10 mouse cellular contexts compared by ENCODE assay signal in genomic region chr11:118326491-118326890, GRCm38 (mm10). TPM values are rescaled to one million over a fixed set of nuclear protein-coding genes. Genes with fewer than 3 reads are reported as not detected.
DNase-seq lines count a peak whose midpoint lies in the region; ATAC-seq and TF ChIP-seq lines count a peak whose summit lies in the region.
"Had no signal": no experiment of that assay in that cellular context is flagged by ENCODE, and none has a peak within 500 bp of the region (broad histone marks: within the 10 kb centered on the region; RNA-seq: fewer than 3 reads in every experiment).

No protein-coding gene starts in this region.

- peaks cover 5% of the 10 kb centered on the region; the same call in 1 of the 2 replicates for H3K9me3 ChIP-seq in forebrain, embryonic 10.5 days
- H3K9me3 ChIP-seq in forebrain, embryonic 11.5 days (ENCODE audit: control insufficient read depth, low read length) = no peaks in the 10 kb centered on the region
- no peaks in the 10 kb centered on the region for H3K9me3 ChIP-seq in megakaryocyte, embryonic 14.5 days
- no peaks in the 10 kb centered on the region for H3K9me3 ChIP-seq in hindbrain, embryonic 16.5 days (ENCODE audit: control insufficient read depth, low read length)

- no peak overlapping the region for H3K9ac ChIP-seq in forebrain, embryonic 11.5 days (ENCODE audit: low read length)
- no peak overlapping the region for H3K9ac ChIP-seq in hindbrain, embryonic 16.5 days (ENCODE audit: low read depth, low read length)
- H3K9ac ChIP-seq: liver, embryonic 14.5 days had no signal

- no peak overlapping the region for H3K4me2 ChIP-seq in forebrain, embryonic 11.5 days (ENCODE audit: low read depth, low read length, severe bottlenecking)
- no peak overlapping the region for H3K4me2 ChIP-seq in hindbrain, embryonic 16.5 days (ENCODE audit: low read length)

- WGBS in forebrain, embryonic 10.5 days = 82% methylated on average over 4 of the region's 4 CpGs
- WGBS in forebrain, embryonic 11.5 days = 85% methylated on average over 4 of the region's 4 CpGs
- 94% methylated on average over 4 of the region's 4 CpGs for WGBS in hindbrain, embryonic 16.5 days
- WGBS in olfactory bulb, adult 2 months = 97% methylated on average over 4 of the region's 4 CpGs
- WGBS in lung, adult 2 months = 90% methylated on average over 4 of the region's 4 CpGs

- DNase-seq in forebrain, embryonic 10.5 days (ENCODE audit: extremely low spot score, low spot score) = no peak
- no peak for DNase-seq in forebrain, embryonic 11.5 days (ENCODE audit: low spot score)
- DNase-seq in lung, adult 2 months = no peak
- DNase-seq in spleen, postnatal 14 days (ENCODE audit: low spot score in 2 of 2) = no peak

- H3K4me3 ChIP-seq in forebrain, embryonic 10.5 days = no peak overlapping the region
- H3K4me3 ChIP-seq in forebrain, embryonic 11.5 days (ENCODE audit: low read depth, low read length) = no peak overlapping the region
- peak overlapping the region; percentile 23 for H3K4me3 ChIP-seq in megakaryocyte, embryonic 14.5 days (replicated peaks)
- H3K4me3 ChIP-seq in hindbrain, embryonic 16.5 days (ENCODE audit: low read length) = no peak overlapping the region
- H3K4me3 ChIP-seq in olfactory bulb, adult 2 months (ENCODE audit: insufficient read depth, low read depth, low read length) = no peak overlapping the region
- no peak overlapping the region for H3K4me3 ChIP-seq in lung, adult 2 months (replicated peaks; ENCODE audit: extremely low read depth, low read depth, low read length)
- H3K4me3 ChIP-seq: heart, adult 2 months had no signal

- H3K4me1 ChIP-seq in forebrain, embryonic 10.5 days = peaks cover 49% of the 10 kb centered on the region
- no peaks in the 10 kb centered on the region; the same call in 1 of the 2 replicates for H3K4me1 ChIP-seq in forebrain, embryonic 11.5 days (replicated peaks; ENCODE audit: control insufficient read depth, insufficient read depth, low read length)
- peaks cover 9% of the 10 kb centered on the region for H3K4me1 ChIP-seq in megakaryocyte, embryonic 14.5 days
- peaks cover 32% of the 10 kb centered on the region for H3K4me1 ChIP-seq in hindbrain, embryonic 16.5 days (ENCODE audit: control insufficient read depth, insufficient read depth, low read depth, low read length)
- peaks cover 54% of the 10 kb centered on the region for H3K4me1 ChIP-seq in olfactory bulb, adult 2 months (ENCODE audit: control insufficient read depth, insufficient read depth, low read length)
- H3K4me1 ChIP-seq in lung, adult 2 months (ENCODE audit: control insufficient read depth, insufficient read depth, low read length) = peaks cover 14% of the 10 kb centered on the region

- no peak for ATAC-seq in forebrain, embryonic 11.5 days (replicated peaks; ENCODE audit: low FRiP score)
- no peak for ATAC-seq in megakaryocyte, adult 5-6 weeks (ENCODE audit: poor library complexity, severe bottlenecking)
- no peak for ATAC-seq in hindbrain, embryonic 16.5 days

- H3K27me3 ChIP-seq in forebrain, embryonic 10.5 days (ENCODE audit: poor library complexity, severe bottlenecking) = no peaks in the 10 kb centered on the region
- no peaks in the 10 kb centered on the region for H3K27me3 ChIP-seq in forebrain, embryonic 11.5 days (ENCODE audit: control insufficient read depth, insufficient read depth, low read length)
- peaks cover 84% of the 10 kb centered on the region for H3K27me3 ChIP-seq in megakaryocyte, embryonic 14.5 days (replicated peaks)
- H3K27me3 ChIP-seq in hindbrain, embryonic 16.5 days (replicated peaks; ENCODE audit: control insufficient read depth, insufficient read depth, low read length) = no peaks in the 10 kb centered on the region

- peaks cover 36% of the 10 kb centered on the region for H3K36me3 ChIP-seq in forebrain, embryonic 10.5 days (replicated peaks)
- H3K36me3 ChIP-seq in forebrain, embryonic 11.5 days (ENCODE audit: control insufficient read depth, insufficient read depth, low read length) = no peaks in the 10 kb centered on the region
- H3K36me3 ChIP-seq in megakaryocyte, embryonic 14.5 days (replicated peaks; ENCODE audit: low read length) = no peaks in the 10 kb centered on the region
- H3K36me3 ChIP-seq in hindbrain, embryonic 16.5 days (ENCODE audit: control insufficient read depth, insufficient read depth, low read length) = no peaks in the 10 kb centered on the region

- TF ChIP-seq POLR2A in olfactory bulb, adult 2 months (IDR thresholded peaks at IDR 0.05; ENCODE audit: insufficient read depth, low read depth, low read length) = no peak
- TF ChIP-seq POLR2A in lung, adult 2 months (IDR thresholded peaks at IDR 0.05; ENCODE audit: borderline replicate concordance, extremely low read depth, low read depth, low read length) = no peak

- peak overlapping the region; percentile 40; the same call in 1 of the 2 replicates for H3K27ac ChIP-seq in forebrain, embryonic 10.5 days
- no peak overlapping the region for H3K27ac ChIP-seq in forebrain, embryonic 11.5 days (ENCODE audit: low read depth, low read length)
- peak overlapping the region; percentile 80 for H3K27ac ChIP-seq in hindbrain, embryonic 16.5 days (ENCODE audit: low read depth, low read length)
- peak overlapping the region; percentile 90 for H3K27ac ChIP-seq in olfactory bulb, adult 2 months (ENCODE audit: insufficient read depth, low read depth, low read length)
- H3K27ac ChIP-seq: liver, embryonic 14.5 days had no signal

- TF ChIP-seq CTCF in olfactory bulb, adult 2 months (IDR thresholded peaks at IDR 0.05; ENCODE audit: insufficient read depth, low read depth, low read length) = no peak
- no peak for TF ChIP-seq CTCF in lung, adult 2 months (IDR thresholded peaks at IDR 0.05; ENCODE audit: insufficient read depth, low read length)

RNA-seq across cellular contexts. Expression of gene Cep295nl, which starts 15.8 kb away (rescaled TPM):
- polyA plus RNA-seq in forebrain, embryonic 10.5 days (2016; fragmentation: Nextera tagmentation; extraction: Ambion mirVana) = 0.16 and 0.26 TPM in 2 replicates
- polyA plus RNA-seq in forebrain, embryonic 11.5 days (2014; fragmentation: Nextera tagmentation; extraction: Ambion mirVana) = 0.44 and 0.60 TPM in 2 replicates
- not detected in 2 replicates for polyA plus RNA-seq in megakaryocyte, embryonic 14.5 days (2012; ENCODE audit: insufficient read depth, low replicate concordance)
- total RNA-seq in megakaryocyte, adult 5-6 weeks (2015) = 0.38 and 0.87 TPM in 2 replicates
- 0.66 and 1.6 TPM in 2 replicates for total RNA-seq in megakaryocyte, adult 5-6 weeks (2017)
- 0.15 and 0.17 TPM in 2 replicates for polyA plus RNA-seq in hindbrain, embryonic 16.5 days (2015; fragmentation: Nextera tagmentation; extraction: Ambion mirVana)
- not detected in 2 replicates for polyA plus RNA-seq in olfactory bulb, adult 2 months (2012; ENCODE audit: insufficient read depth, insufficient read length, low replicate concordance, missing spikeins)
- 0.28 and 0.32 TPM in 2 replicates for polyA plus RNA-seq in lung, adult 2 months (2012; rRNA removed)

RNA-seq across cellular contexts. Expression of gene Timp2, which starts 29.0 kb away (rescaled TPM):
- 31.3 and 35.1 TPM in 2 replicates for polyA plus RNA-seq in forebrain, embryonic 10.5 days (2016; fragmentation: Nextera tagmentation; extraction: Ambion mirVana)
- polyA plus RNA-seq in forebrain, embryonic 11.5 days (2014; fragmentation: Nextera tagmentation; extraction: Ambion mirVana) = 48.0 and 50.8 TPM in 2 replicates
- polyA plus RNA-seq in megakaryocyte, embryonic 14.5 days (2012; ENCODE audit: insufficient read depth, low replicate concordance) = 8.4 and 8.9 TPM in 2 replicates
- 39.0 and 39.4 TPM in 2 replicates for total RNA-seq in megakaryocyte, adult 5-6 weeks (2015)
- 26.4 and 49.5 TPM in 2 replicates for total RNA-seq in megakaryocyte, adult 5-6 weeks (2017)
- 95.2 and 97.8 TPM in 2 replicates for polyA plus RNA-seq in hindbrain, embryonic 16.5 days (2015; fragmentation: Nextera tagmentation; extraction: Ambion mirVana)
- 247 and 441 TPM in 2 replicates for polyA plus RNA-seq in olfactory bulb, adult 2 months (2012; ENCODE audit: insufficient read depth, insufficient read length, low replicate concordance, missing spikeins)
- 353 and 397 TPM in 2 replicates for polyA plus RNA-seq in lung, adult 2 months (2012; rRNA removed)

RNA-seq across cellular contexts. Expression of gene Usp36, which starts 36.4 kb away (rescaled TPM):
- 22.9 and 24.6 TPM in 2 replicates for polyA plus RNA-seq in forebrain, embryonic 10.5 days (2016; fragmentation: Nextera tagmentation; extraction: Ambion mirVana)
- 16.7 and 17.3 TPM in 2 replicates for polyA plus RNA-seq in forebrain, embryonic 11.5 days (2014; fragmentation: Nextera tagmentation; extraction: Ambion mirVana)
- polyA plus RNA-seq in megakaryocyte, embryonic 14.5 days (2012; ENCODE audit: insufficient read depth, low replicate concordance) = 14.8 and 17.4 TPM in 2 replicates
- total RNA-seq in megakaryocyte, adult 5-6 weeks (2015) = 4.4 and 8.4 TPM in 2 replicates
- total RNA-seq in megakaryocyte, adult 5-6 weeks (2017) = 4.9 and 6.5 TPM in 2 replicates
- polyA plus RNA-seq in hindbrain, embryonic 16.5 days (2015; fragmentation: Nextera tagmentation; extraction: Ambion mirVana) = 15.2 and 18.9 TPM in 2 replicates
- not detected in 2 replicates for polyA plus RNA-seq in olfactory bulb, adult 2 months (2012; ENCODE audit: insufficient read depth, insufficient read length, low replicate concordance, missing spikeins)
- polyA plus RNA-seq in lung, adult 2 months (2012; rRNA removed) = 18.2 and 19.0 TPM in 2 replicates

Comparison
In these comparisons a context has a peak if more than half of its experiments do, and no peak if none do; other contexts are left out.
1. RNA of gene Usp36, which starts 36.4 kb away (polyA plus RNA-seq): 22.9 to 24.6 TPM in forebrain, embryonic 10.5 days, 18.2 to 19.0 TPM in lung, adult 2 months, 16.7 to 17.3 TPM in forebrain, embryonic 11.5 days, 15.2 to 18.9 TPM in hindbrain, embryonic 16.5 days and 14.8 to 17.4 TPM in megakaryocyte, embryonic 14.5 days; not detected in olfactory bulb, adult 2 months; every median in the first group is over 10 times any median in the second.